Mouse (Mus musculus): ENCODE data around the gene Bcl2.

Bcl2 gene

GRCm38 (mm10) chr1:106618814-106619213, 95.3 kb downstream of the Bcl2 start:
- no peak for DNase-seq

GRCm38 (mm10) chr1:106616955-106617354, 97.1 kb downstream of the Bcl2 start:
- DNase-seq = no peak

- no peak for DNase-seq
Measured at GRCm38 (mm10) chr1:106613371-106613770, 100.7 kb downstream of the Bcl2 start.

- no peak for DNase-seq
Measured at GRCm38 (mm10) chr1:106612166-106613031, 101.7 kb downstream of the Bcl2 start.

- no peak for DNase-seq
Measured at GRCm38 (mm10) chr1:106611246-106611645, 102.8 kb downstream of the Bcl2 start.

DNA sequence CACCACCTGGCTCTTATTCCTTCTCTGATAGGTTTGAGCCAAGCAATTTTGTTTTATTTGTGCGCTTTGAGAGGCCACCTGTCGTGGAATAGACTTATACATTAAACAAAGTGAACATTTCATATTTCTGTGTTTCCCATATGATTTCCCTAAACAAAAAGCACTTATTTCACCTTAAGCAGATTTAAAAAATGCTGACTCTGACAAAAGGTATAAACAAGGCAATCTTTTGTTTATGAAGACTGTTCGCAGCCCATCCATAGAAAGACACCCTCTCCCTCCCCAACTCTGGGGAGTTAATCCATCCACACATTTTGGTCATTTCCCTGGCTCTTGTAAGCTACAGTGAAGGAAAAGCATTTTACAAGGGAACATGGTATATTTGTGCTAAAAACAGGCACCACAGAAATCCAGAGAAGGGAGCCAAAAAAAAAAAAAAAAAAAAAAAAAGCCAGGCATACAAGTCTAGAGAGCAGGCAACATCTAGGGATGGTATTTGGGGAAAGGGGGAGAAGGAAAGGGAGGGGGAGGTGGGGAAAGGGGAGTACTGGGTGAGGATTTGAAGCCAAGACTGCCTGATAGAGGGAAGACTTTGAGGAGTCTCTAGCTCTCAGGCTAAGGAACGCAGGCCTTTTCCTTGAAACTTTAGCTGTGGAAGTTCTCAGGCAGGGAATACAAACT, 105.8 kb downstream of the Bcl2 start:
- DNase-seq = no peak

- DNase-seq = no peak
Measured at GRCm38 (mm10) chr1:106606951-106607350, 107.1 kb downstream of the Bcl2 start.

GRCm38 (mm10) chr1:106603406-106603805, 110.7 kb downstream of the Bcl2 start:
- DNase-seq = no peak

DNA sequence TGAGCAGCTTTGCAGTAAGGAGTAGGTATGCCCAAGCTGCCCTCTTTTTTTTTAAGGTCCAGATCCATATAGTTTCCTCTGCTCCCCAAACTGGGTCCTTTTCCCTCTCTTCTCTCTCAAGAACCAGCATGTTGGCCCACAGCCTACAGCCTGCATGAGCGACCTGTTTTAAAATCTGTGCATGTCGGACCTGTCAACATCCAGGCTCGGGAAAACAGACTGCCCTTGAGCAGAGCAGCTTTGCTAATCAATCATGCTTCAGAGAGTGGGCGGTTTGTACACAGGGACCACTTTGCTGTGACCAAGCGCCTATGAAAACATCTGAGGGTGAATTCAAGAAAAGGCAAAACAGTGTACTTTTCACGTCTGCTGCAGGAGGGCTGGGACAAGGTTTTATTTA, 111.1 kb downstream of the Bcl2 start:
- no peak for DNase-seq

GRCm38 (mm10) chr1:106602536-106602935, 111.5 kb downstream of the Bcl2 start:
- peak; percentile 49 for DNase-seq

DNA sequence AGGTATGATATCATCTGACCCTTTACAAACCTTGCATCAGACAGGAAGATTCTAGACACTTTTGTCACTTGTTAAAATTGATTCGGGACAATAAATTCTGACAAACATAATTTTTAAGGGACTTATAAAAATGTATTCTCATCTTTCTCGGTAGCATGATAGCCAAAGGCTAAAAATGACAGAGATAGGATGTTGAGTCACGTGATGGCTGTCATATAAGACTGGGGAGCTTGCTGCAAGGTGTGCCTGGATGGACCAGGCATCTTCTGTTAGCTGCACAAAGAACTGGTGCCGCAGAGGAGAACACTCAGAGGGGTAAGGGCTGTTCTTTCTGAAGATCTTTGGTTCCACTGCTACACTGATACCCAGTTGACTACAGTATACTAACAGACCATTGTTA, 112.8 kb downstream of the Bcl2 start:
- DNase-seq = no peak

- no peak for DNase-seq
Measured at GRCm38 (mm10) chr1:106600841-106601240, 113.2 kb downstream of the Bcl2 start.

- DNase-seq = no peak
Measured at GRCm38 (mm10) chr1:106598292-106598583, 115.8 kb downstream of the Bcl2 start.

DNA sequence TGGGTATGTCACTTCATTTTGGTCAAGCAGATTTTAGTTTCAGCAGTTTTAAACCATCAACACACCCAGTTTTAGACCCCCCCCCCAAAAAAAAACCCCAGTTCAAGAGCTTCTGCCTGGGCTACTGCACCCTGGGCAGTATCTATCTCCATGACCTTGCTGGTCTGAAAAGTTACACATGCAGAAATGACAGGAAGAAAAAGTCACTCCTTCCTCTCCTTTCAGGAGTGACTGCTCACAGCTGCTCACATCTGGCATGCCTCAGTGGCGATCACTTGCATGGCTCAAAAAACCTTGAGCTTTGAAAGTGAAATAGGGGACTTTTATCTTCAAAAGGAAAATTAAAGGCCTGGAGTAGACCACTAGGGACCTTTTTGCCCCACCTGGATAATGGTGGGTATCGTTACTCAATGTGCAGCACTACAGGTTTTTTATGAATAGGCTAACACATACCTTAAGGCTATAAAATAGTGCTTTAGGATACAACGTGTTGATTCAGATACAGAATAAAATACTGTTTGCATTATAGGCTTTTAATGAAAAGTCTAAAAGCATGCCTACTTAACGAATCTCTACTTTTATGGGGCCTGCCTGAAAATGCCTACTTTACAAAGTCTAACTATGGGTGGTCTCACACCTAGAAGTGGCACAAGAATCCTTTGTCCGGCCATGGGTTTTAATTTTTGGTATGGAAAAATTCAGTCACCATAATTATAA, 116.3 kb downstream of the Bcl2 start:
- no peak for DNase-seq

- DNase-seq = no peak
Measured at GRCm38 (mm10) chr1:106596380-106596779, 117.7 kb downstream of the Bcl2 start.

- no peak for DNase-seq
Measured at GRCm38 (mm10) chr1:106595286-106595885, 118.7 kb downstream of the Bcl2 start.

DNA sequence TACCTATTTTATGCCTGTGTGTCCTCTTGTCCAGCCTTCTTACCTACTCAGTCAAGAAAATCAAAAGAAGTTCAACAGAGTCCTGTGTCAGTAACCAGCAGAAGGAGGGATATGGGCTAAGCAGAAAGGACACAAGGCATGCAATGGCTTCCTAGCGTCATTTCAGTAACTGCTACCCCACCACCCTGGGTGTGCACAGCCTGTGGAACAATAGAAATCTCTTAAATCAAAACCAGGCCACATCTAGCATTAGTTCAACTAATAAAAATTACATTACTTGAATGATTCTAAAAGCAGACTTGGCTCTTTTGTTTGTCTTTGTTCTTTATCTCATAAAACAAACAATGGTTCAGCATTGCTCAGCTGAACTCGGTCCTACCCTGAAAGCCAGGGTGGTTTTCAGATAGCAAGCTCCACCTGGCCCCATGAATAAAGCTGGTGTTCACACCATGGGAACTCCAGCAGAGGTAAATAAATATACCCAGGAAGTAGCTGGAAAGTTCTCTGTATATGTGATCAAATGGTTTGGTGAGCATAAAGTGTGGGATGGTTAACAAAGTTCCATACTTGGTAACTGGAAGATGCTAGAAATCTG, 122.8 kb downstream of the Bcl2 start:
- DNase-seq = no peak

DNA sequence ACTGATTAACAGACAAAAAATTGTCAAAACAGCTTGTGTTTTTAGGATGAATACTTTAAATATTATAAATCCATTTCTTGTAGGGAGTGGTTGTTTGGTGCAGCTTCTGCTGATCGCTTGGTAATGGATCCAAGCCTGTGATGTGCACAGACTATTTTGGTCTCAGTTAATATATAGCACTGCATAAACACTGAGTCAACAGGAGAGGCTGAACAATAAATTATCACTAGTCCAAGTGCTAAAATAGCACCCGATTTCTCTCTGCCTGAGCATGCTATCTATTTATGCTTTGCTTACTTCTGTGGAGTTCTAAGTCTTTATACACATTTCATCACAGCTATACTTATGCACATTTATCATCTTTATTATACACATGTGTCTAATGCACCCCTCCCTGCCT, 124.9 kb downstream of the Bcl2 start:
- no peak for DNase-seq

DNA sequence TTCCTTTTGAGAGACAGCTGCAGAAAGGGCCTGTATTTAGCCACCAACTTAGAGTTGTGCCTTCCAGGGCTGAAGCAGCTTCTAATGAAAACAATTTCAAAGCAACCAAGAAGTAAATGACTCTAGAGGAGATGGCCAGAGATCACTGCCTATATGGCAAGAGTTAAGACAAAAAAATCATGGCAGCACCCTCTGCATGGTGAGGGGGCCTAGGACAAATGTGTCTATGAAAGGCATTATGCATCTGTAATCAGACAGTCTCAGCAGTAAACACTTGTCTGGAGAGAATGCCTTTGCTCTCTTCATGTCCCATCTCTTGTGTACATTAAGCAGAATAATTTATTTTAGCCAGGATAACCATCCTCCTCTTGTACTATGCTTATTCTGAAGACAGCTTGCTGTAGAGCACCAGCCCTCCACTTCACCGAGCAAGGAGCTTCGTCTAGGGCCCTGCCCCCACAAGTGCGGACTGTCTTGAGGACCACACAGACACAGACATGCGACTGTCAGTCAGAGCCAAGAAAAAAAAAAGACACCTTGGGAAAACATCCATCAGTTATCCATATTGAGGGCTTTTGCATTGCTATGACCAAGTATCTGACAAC, 126.1 kb downstream of the Bcl2 start:
- no peak for DNase-seq

DNA sequence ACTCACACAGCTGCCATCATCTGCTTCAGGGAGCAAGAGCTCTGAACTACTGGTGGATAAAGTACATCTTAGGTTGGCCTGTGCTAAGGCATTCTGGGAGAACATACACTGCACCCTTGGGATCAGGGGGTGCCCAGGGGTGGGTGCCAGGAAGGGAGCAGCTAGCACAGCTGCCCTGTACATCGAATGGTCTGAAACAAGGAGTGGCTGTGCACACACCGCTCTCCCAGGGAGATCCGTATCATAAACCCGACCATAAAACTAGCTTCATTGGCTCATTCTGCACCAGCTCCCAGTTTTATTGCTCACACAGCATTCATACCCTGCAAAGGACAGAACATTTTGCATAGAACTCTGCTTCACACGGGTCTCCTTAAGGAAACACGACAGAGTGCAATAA, 127.3 kb downstream of the Bcl2 start:
- no peak for DNase-seq

GRCm38 (mm10) chr1:106585349-106585748, 128.7 kb downstream of the Bcl2 start:
- no peak for DNase-seq

DNA sequence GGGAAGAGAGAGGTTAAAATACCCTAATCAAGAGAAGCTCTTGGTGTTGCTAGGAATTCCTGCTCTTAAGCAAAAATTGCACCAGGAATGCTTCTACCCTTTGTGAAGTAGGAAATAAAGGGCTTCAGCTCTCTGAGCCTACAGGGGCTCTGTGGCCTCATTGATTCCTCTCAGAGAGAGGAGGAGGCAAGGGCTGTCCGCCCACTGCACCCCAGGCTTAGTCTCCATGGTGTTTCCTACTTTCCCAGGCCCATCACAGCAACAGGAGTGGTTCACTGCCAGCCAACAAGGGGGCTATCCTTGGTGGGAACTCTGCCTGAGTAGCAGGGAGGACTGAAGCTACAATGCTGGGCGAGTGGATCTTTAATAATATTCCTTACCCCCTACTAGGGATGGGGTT, 129.2 kb downstream of the Bcl2 start:
- DNase-seq = no peak

GRCm38 (mm10) chr1:106584273-106584672, 129.8 kb downstream of the Bcl2 start:
- DNase-seq = no peak

Measured in lung, postnatal 36 days (tissue).